Mouse (Mus musculus) heart, postnatal 0 days (tissue): ENCODE results near the gene Taf1d. TPM values are rescaled to one million over a fixed set of nuclear protein-coding genes. Genes with fewer than 3 reads are reported as not detected.

ENCODE experiments used
- ATAC-seq: fragments of 200-750 bp; cut with Nextera tagmentation; 2 replicates; pipeline ENCODE4 v1.8.0; 2017; ENCODE audit warnings: low read depth, moderate number of reproducible peaks, moderate library complexity; ENCODE audit not compliant: insufficient read depth
- DNase-seq: peaks from one replicate; pipeline ENCODE4 v3.0.0-alpha.2; 2016; ENCODE audit warnings: low spot score
- H3K27ac ChIP-seq: fragments of 300-500 bp; sonication (generic); 2 replicates; pipeline ENCODE4 v1.5.1; 2014; ENCODE audit warnings: low read depth, mild to moderate bottlenecking
- H3K27me3 ChIP-seq: fragments of 300-500 bp; sonication (generic); 2 replicates; pipeline ENCODE4 v1.6.1; 2014; ENCODE audit warnings: low read length, mixed read lengths; ENCODE audit not compliant: control insufficient read depth, insufficient read depth
- H3K36me3 ChIP-seq: fragments of 300-500 bp; sonication (generic); replicated peaks from 2 replicates; pipeline ENCODE4 v1.6.1; 2014; ENCODE audit warnings: low read length, mixed read lengths; ENCODE audit not compliant: control insufficient read depth, insufficient read depth
- H3K4me1 ChIP-seq: fragments of 300-500 bp; sonication (generic); 2 replicates; pipeline ENCODE4 v1.6.1; 2014; ENCODE audit warnings: antibody characterized with exemption; ENCODE audit not compliant: control insufficient read depth, insufficient read depth
- H3K4me2 ChIP-seq: fragments of 300-500 bp; sonication (generic); 2 replicates; pipeline ENCODE4 v1.6.1; 2014; ENCODE audit warnings: low read depth, mild to moderate bottlenecking, low read length, moderate library complexity
- H3K4me3 ChIP-seq: fragments of 300-500 bp; sonication (generic); 2 replicates; pipeline ENCODE4 v1.5.1; 2014; ENCODE audit warnings: low read depth, low read length
- H3K9ac ChIP-seq: fragments of 300-500 bp; sonication (generic); replicated peaks from 2 replicates; pipeline ENCODE4 v1.6.1; 2014; ENCODE audit warnings: low read depth, low read length, mixed read lengths
- H3K9me3 ChIP-seq: fragments of 300-500 bp; sonication (generic); replicated peaks from 2 replicates; pipeline ENCODE4 v1.6.1; 2016; ENCODE audit warnings: low read length; ENCODE audit not compliant: control insufficient read depth
- CTCF ChIP-seq: IDR thresholded peaks from 2 replicates; pipeline ENCODE4 v1.5.1; 2016; ENCODE audit warnings: antibody characterized with exemption, control low read depth, low read depth
- EP300 ChIP-seq: IDR thresholded peaks from 2 replicates; pipeline ENCODE4 v1.6.1; 2016; ENCODE audit warnings: antibody characterized with exemption, low read depth
- WGBS: fragments of 180-500 bp; shearing (Covaris S2); extraction: QIAGEN DNeasy Blood & Tissue Kit; methylation state at CpG from one replicate; pipeline ENCODE4 v1.1.7; 2014; 5-methylcytosine and 5-hydroxymethylcytosine counted together
- polyA plus RNA-seq: library from polyadenylated mRNA; unstranded; fragments of >200 nt; fragmentation: Nextera tagmentation; extraction: Ambion mirVana; gene quantifications from 2 replicates; pipeline ENCODE4 v1.2.1, GENCODE M21; 2015
- total RNA-seq: library from RNA; depleted of rRNA; stranded (reverse); fragments of >200 nt; gene quantifications from 2 replicates; pipeline ENCODE4 v1.2.3, GENCODE M21; 2014; ENCODE audit warnings: low replicate concordance

Gene Taf1d
- total and polyA plus RNA-seq, 2 experiments from 2014 or later = 25.9 to 119 TPM

DNA sequence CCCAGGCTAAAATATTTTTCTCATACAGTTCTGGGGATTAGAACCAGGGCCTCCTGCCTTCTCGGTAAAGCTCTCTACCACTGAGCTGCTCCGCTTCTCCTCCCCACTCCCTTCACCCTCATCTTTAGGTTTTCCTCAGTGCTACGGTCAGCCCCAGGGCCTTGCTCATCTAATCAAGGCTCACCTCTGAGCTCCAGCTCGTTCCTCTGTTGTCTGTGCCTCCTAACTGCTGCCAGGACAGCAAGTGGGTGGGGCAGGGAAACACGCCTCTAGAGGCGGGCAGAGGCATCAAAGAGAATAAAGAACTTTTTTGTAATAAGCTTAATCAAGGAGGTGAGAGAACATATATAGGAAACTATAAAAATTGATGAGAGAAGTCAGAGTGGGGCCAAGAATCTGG, 18.2 kb upstream of the Taf1d start:
- Histone ChIP-seq H3K9me3 (no peaks in the 10 kb centered on the region), H3K27me3 (no peaks in the 10 kb centered on the region), H3K27ac (no peak overlapping the region), H3K4me2 (no peak overlapping the region), H3K4me1 (no peaks in the 10 kb centered on the region), H3K4me3 (no peak overlapping the region), H3K9ac (no peak overlapping the region), H3K36me3 (peaks cover 8% of the 10 kb centered on the region)
- ATAC-seq = no peak
- no peak for DNase-seq
- WGBS = 73% methylated on average over 6 of the region's 6 CpGs
- TF ChIP-seq EP300 = no peak
- no peak for TF ChIP-seq CTCF

DNA sequence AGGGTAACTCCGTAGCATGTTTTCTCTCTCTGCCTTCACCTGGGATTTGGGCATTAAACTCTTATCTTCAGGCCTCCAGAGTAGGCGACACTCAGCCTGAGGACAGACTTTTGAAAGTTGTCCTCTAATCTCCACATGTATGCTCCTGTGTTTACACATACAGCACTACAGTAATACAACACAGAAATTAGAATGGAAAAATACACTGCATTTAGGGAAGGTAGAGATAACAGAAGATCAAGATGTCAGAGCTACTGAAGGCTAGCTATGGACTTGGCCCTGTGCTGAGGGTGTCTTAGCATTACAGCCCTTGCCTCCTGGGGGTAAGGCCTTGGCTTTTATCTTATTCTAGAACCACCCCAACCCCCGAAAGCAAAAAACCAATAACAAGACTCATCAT, 17.6 kb upstream of the Taf1d start:
- Histone ChIP-seq H3K4me2 (no peak overlapping the region), H3K4me1 (no peaks in the 10 kb centered on the region), H3K4me3 (no peak overlapping the region), H3K27me3 (no peaks in the 10 kb centered on the region), H3K36me3 (peaks cover 9% of the 10 kb centered on the region), H3K9me3 (no peaks in the 10 kb centered on the region), H3K27ac (no peak overlapping the region), H3K9ac (no peak overlapping the region)
- DNase-seq (no peak), ATAC-seq (no peak)
- TF ChIP-seq EP300 (no peak), CTCF (no peak)
- WGBS = 85% methylated on average over 3 of the region's 3 CpGs

DNA sequence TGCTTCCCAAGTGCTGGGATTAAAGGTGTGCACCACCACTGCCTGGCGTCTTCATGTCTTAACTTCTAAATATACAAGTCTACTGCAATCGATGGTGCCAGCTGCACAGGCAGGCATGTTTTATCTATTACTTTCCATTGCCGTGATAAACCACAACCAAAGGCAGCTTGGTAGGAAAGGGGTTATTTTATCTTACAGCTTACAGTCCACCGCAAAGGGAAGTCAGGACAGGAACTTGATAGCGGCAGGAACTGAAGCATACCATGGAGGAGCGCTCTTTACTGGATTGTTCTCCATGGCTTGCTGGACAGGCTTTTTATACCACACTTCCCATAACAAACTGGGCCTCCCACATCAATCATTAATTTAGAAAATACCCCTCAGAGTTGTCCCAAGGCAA, 16.8 kb upstream of the Taf1d start:
- Histone ChIP-seq H3K36me3 (peaks cover 9% of the 10 kb centered on the region), H3K9me3 (no peaks in the 10 kb centered on the region), H3K4me2 (no peak overlapping the region), H3K27me3 (no peaks in the 10 kb centered on the region), H3K27ac (no peak overlapping the region), H3K4me1 (no peaks in the 10 kb centered on the region), H3K4me3 (no peak overlapping the region), H3K9ac (no peak overlapping the region)
- TF ChIP-seq EP300 (no peak), CTCF (no peak)
- WGBS = 52% methylated on average over 6 of the region's 6 CpGs
- DNase-seq (no peak), ATAC-seq (no peak)

DNA sequence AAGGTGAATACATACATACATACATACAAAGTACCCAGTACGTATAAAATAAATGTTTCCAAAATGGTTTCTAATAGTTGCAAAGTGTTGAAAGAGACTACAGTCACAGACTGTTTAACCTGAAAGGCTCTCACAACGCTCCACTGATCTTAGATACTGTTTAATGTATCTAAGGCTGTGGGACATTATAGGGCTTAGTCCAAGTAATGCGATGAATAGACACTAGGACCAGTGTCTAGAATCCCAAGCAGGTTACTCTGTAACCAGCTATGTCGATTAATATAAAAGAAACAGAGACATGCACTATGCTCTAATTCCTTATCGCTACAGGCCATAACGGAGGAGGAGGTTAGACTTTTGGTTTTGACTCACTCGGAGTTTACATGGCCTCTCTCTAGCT, 8.9 kb upstream of the Taf1d start:
- DNase-seq = no peak
- no peak overlapping the region for H3K9ac ChIP-seq
- no peak overlapping the region for H3K4me3 ChIP-seq
- H3K9me3 ChIP-seq = no peaks in the 10 kb centered on the region
- no peak for TF ChIP-seq EP300
- no peak for TF ChIP-seq CTCF
- H3K27me3 ChIP-seq = no peaks in the 10 kb centered on the region
- no peak overlapping the region for H3K4me2 ChIP-seq
- no peak for ATAC-seq
- 0 out of 2 replicates have a peak, but pooled peaks cover 8% of the 10 kb centered on the region for H3K36me3 ChIP-seq
- no peaks in the 10 kb centered on the region for H3K4me1 ChIP-seq
- H3K27ac ChIP-seq = no peak overlapping the region
- WGBS = 77% methylated on average over 7 of the region's 7 CpGs

DNA sequence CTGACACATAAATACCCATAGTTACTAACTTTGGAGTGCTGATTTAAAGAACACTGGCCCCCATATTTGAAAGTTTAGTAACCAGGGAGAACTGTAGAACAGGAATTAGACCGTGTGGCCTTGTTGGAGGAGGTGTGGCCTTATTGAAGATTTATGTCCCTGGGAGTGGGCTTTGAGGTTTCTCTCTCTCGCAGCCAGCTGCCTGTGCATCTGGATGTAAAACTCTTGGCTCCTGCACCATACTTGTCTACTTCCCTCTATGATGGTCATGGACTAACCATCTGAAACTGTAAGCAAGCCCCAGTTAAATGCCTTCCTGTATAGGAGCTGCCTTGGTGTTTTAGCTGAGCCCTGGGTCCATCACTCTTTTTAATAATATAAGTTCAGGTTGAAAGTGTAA, 7.6 kb upstream of the Taf1d start:
- H3K4me1 ChIP-seq = no peaks in the 10 kb centered on the region
- no peak overlapping the region for H3K27ac ChIP-seq
- TF ChIP-seq CTCF (no peak), EP300 (no peak)
- no peak overlapping the region for H3K9ac ChIP-seq
- H3K36me3 ChIP-seq = 0 out of 2 replicates have a peak, but pooled peaks cover 6% of the 10 kb centered on the region
- WGBS = 66% methylated on average over 2 of the region's 2 CpGs
- H3K4me3 ChIP-seq = no peak overlapping the region
- DNase-seq (no peak), ATAC-seq (no peak)
- no peak overlapping the region for H3K4me2 ChIP-seq
- no peaks in the 10 kb centered on the region for H3K27me3 ChIP-seq
- H3K9me3 ChIP-seq = no peaks in the 10 kb centered on the region

DNA sequence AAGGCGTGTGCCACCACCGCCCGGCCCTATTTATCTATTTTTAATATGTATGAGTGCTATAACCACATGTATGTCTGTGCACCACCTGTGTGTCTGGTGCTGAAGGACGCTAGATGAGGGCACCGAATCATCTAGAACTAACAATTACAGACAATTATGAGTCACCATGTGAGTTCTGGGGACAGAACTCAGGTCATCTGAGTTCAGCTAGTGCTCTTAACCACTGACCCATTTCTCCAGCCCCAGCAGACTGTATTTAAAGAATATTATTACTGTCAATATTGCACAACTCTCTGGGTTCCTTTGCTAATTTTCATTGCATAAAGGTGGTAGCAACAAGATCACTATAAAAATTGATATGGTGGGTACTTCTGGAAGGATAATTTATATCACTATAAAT, 6.0 kb upstream of the Taf1d start:
- H3K27ac ChIP-seq = no peak overlapping the region
- no peaks in the 10 kb centered on the region for H3K4me1 ChIP-seq
- no peak overlapping the region for H3K9ac ChIP-seq
- H3K4me3 ChIP-seq = no peak overlapping the region
- TF ChIP-seq EP300 (no peak), CTCF (no peak)
- DNase-seq (no peak), ATAC-seq (no peak)
- no peak overlapping the region for H3K4me2 ChIP-seq
- 87% methylated on average over 5 of the region's 5 CpGs for WGBS
- no peaks in the 10 kb centered on the region for H3K9me3 ChIP-seq
- H3K36me3 ChIP-seq = 0 out of 2 replicates have a peak, but pooled peaks cover 6% of the 10 kb centered on the region
- no peaks in the 10 kb centered on the region for H3K27me3 ChIP-seq
